Mouse (Mus musculus) adrenal gland, postnatal 0 days (tissue): ENCODE data around the gene Gm4312. TPM values are rescaled to one million over a fixed set of nuclear protein-coding genes. Genes with fewer than 3 reads are reported as not detected.

ENCODE experiments used
- polyA plus RNA-seq: library from polyadenylated mRNA; unstranded; fragments of >200 nt; fragmentation: Nextera tagmentation; extraction: Ambion mirVana; gene quantifications from 2 replicates; pipeline ENCODE4 v1.2.1, GENCODE M21; 2015

The Gm4312 gene
- polyA plus RNA-seq: not detected in 2 replicates

GRCm38 (mm10) chr10:100382460-100382859, at the start of gene Gm4312:
Gene Gm4312, minus strand, starts transcription at chr10:100382560.

DNA sequence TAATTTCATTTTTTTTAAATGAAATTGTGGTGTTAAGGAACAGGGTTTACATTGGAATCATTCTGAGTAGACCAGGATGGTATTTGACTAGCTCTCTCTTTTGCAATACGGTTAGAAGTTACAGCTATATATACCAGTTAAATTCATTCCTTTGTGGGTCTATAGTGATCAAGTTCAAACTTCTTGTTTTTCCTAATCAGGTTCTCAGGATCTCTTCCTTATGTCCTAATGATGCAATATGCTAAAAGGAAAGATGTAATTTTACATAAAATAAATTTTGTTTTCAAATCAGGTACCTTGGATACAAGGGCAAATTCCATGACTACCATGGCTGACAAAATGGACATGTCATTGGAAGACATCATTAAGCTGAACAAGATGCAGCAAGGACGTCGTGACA, 21.3 kb downstream of the Gm4312 start, which contains the start of gene Gm4307:
Gene Gm4307 (plus strand): TSS at position 301 of the 400 bp plus-strand sequence.

GRCm38 (mm10) chr10:100350793-100351192, 31.6 kb downstream of the Gm4312 start, which contains the start of gene Gm4305:
Gene Gm4305, plus strand, starts transcription at chr10:100351093.

DNA sequence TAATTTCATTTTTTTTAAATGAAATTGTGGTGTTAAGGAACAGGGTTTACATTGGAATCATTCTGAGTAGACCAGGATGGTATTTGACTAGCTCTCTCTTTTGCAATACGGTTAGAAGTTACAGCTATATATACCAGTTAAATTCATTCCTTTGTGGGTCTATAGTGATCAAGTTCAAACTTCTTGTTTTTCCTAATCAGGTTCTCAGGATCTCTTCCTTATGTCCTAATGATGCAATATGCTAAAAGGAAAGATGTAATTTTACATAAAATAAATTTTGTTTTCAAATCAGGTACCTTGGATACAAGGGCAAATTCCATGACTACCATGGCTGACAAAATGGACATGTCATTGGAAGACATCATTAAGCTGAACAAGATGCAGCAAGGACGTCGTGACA, 36.7 kb downstream of the Gm4312 start, which contains the start of gene Gm4303:
Gene Gm4303 (plus strand): TSS at position 301 of the 400 bp plus-strand sequence.

GRCm38 (mm10) chr10:100340536-100340935, 41.8 kb downstream of the Gm4312 start, which contains the start of gene Gm4302:
Gene Gm4302, plus strand, starts transcription at chr10:100340836.

GRCm38 (mm10) chr10:100335376-100335775, 47.0 kb downstream of the Gm4312 start, which contains the start of gene Gm4301:
Gene Gm4301, plus strand, starts transcription at chr10:100335676.

Other genes with a start within 250 kb of the Gm4312 start
- not detected in 2 replicates for gene Gm4301, start 46.9 kb downstream of the Gm4312 start, polyA plus RNA-seq
- gene Gm4302, start 41.7 kb downstream of the Gm4312 start, polyA plus RNA-seq: not detected in 2 replicates
- gene Gm4303, start 36.6 kb downstream of the Gm4312 start, polyA plus RNA-seq: not detected in 2 replicates
- gene Gm4305, start 31.5 kb downstream of the Gm4312 start, polyA plus RNA-seq: not detected in 2 replicates
- not detected in 2 replicates for gene Gm4307, start 21.2 kb downstream of the Gm4312 start, polyA plus RNA-seq
- gene Tmtc3, start 104.8 kb upstream of the Gm4312 start, polyA plus RNA-seq: 5.5 and 8.0 TPM in 2 replicates
- gene Cep290, start 105.0 kb upstream of the Gm4312 start, polyA plus RNA-seq: 3.5 and 4.3 TPM in 2 replicates
- gene 4930430F08Rik, start 207.9 kb upstream of the Gm4312 start, polyA plus RNA-seq: 14.4 and 14.5 TPM in 2 replicates
- gene 1700017N19Rik, start 207.9 kb upstream of the Gm4312 start, polyA plus RNA-seq: 0.14 TPM in 1 of 2 replicates, not detected in the other